Mouse (Mus musculus): ENCODE measurements around the gene Pde10a.

DNA sequence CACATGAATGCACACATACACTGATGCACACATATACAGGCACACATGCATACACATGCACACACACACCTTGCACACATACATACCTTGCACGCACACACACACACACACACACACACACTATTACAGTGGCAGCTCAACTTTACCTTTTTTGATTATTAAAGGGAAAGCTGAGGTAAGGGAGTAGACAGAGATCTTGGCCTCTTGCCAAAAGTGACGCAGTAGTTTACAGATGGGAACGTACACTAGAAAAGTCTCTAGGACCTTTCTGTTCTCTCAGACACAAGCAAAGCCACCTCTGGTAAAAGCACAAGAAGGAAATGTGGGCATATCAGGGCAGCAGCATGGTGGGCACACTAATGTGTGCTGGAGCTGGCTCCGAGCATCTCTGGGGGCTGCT, 317.5 kb downstream of the Pde10a start:
- TF ChIP-seq CTCF (IDR thresholded peaks at IDR 0.05; ENCODE audit: extremely low read depth, insufficient read length, insufficient replicate concordance, low read depth, low read length), result no peak
- no peak for TF ChIP-seq POLR2A (IDR thresholded peaks at IDR 0.05; ENCODE audit: low read depth, low read length)

Data from small intestine, adult 2 months (tissue).